8 mouse cellular contexts compared by ENCODE assay signal in the genomic region with DNA sequence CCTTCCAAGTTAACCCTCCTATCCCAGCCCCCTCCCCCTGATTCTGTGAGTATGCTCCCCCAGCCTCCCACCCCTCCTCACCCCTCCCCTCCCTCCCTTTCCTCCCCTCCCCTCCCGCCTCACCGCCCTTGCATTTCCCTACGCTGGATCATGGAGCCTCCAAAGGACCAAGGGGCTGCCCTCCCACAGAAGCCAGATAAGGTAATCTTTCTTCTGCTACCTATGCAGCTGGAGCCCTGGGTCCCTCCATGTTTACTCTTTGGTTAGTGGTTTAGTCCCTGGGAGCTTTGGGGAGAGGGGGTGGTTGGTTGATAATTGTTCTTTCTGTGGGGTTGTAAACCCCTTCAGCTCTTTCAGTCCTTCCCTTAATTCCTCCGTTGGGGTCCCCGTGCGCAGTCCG. TPM values are rescaled to one million over a fixed set of nuclear protein-coding genes. Genes with fewer than 3 reads are reported as not detected.
A peak's percentile ranks its signal among the peaks of the same experiment; 100 is the strongest.
DNase-seq lines count a peak whose midpoint lies in the region; ATAC-seq and TF ChIP-seq lines count a peak whose summit lies in the region.

A gene (plus strand): TSS at position 134 of the 400 bp plus-strand sequence.

- peak within 1 kb of the TSS; percentile 56 for H3K9ac ChIP-seq in hindbrain, embryonic 15.5 days
- H3K9ac ChIP-seq in liver, embryonic 14.5 days (replicated peaks), result peak within 1 kb of the TSS; percentile 66

- no peaks in the 10 kb centered on the region for H3K4me1 ChIP-seq in bone marrow, adult 2 months (ENCODE audit: control insufficient read depth, insufficient read depth, low read length)
- H3K4me1 ChIP-seq in hindbrain, embryonic 15.5 days (replicated peaks), result no peaks in the 10 kb centered on the region
- peaks cover 0 to 5% of the 10 kb centered on the region in 2 experiments; a peak in 2 of 4 replicates for H3K4me1 ChIP-seq in liver, embryonic 14.5 days (replicated peaks; ENCODE audit: control insufficient read depth in 2 of 2, insufficient read depth in 2 of 2, low read length in 1 of 2)

- DNase-seq in ovary, postnatal 14 days (ENCODE audit: low spot score), result peak; percentile 11
- DNase-seq in ovary, postnatal 10 days (ENCODE audit: low spot score), result no peak
- no peak for DNase-seq in gastrocnemius, adult 8-10 months (ENCODE audit: low spot score in 2 of 2)
- no peak for DNase-seq in liver, embryonic 14.5 days (ENCODE audit: low read depth in 3 of 3, low spot score in 3 of 3)
- peak; percentile 48 for DNase-seq in retina, postnatal 1 day
- no peak for DNase-seq in kidney, postnatal 14 days

- peak; percentile 57 for ATAC-seq in hindbrain, embryonic 15.5 days (ENCODE audit: low FRiP score, low read depth)
- peak; percentile 76 for ATAC-seq in liver, embryonic 14.5 days (ENCODE audit: insufficient read depth)

- WGBS in bone marrow, adult 2 months, result 26% methylated on average over 7 of the region's 7 CpGs
- WGBS in hindbrain, embryonic 15.5 days, result 27% methylated on average over 4 of the region's 7 CpGs
- WGBS in liver, embryonic 14.5 days (ENCODE audit: insufficient replicate concordance), result 16% methylated on average over 5 of the region's 7 CpGs

- H3K4me2 ChIP-seq in hindbrain, embryonic 15.5 days, result peak within 1 kb of the TSS; percentile 54
- H3K4me2 ChIP-seq in liver, embryonic 14.5 days (ENCODE audit: low read depth), result peak within 1 kb of the TSS; percentile 81

- H3K36me3 ChIP-seq in hindbrain, embryonic 15.5 days, result no peaks in the 10 kb centered on the region
- H3K36me3 ChIP-seq in liver, embryonic 14.5 days (replicated peaks; ENCODE audit: control insufficient read depth, insufficient read depth, low read depth), result no peaks in the 10 kb centered on the region

- TF ChIP-seq CTCF in bone marrow, adult 2 months (IDR thresholded peaks at IDR 0.05; ENCODE audit: control insufficient read depth, insufficient read depth, low read length), result no peak
- no peak for TF ChIP-seq CTCF in liver, embryonic 14.5 days (IDR thresholded peaks at IDR 0.05; ENCODE audit: low read depth)

- TF ChIP-seq POLR2A in bone marrow, adult 2 months (IDR thresholded peaks at IDR 0.05; ENCODE audit: borderline replicate concordance, control insufficient read depth, low read depth, low read length), result no peak

- no peaks in the 10 kb centered on the region for H3K9me3 ChIP-seq in hindbrain, embryonic 15.5 days
- H3K9me3 ChIP-seq in liver, embryonic 14.5 days (ENCODE audit: control insufficient read depth, low read length), result no peaks in the 10 kb centered on the region

- peak within 1 kb of the TSS; percentile 77 for H3K4me3 ChIP-seq in bone marrow, adult 2 months (replicated peaks; ENCODE audit: control insufficient read depth, low read depth, low read length)
- H3K4me3 ChIP-seq in hindbrain, embryonic 15.5 days, result peak within 1 kb of the TSS; percentile 41
- H3K4me3 ChIP-seq in liver, embryonic 14.5 days (ENCODE audit: insufficient read depth in 1 of 2, low read depth in 2 of 2, low read length in 2 of 2), result peak within 1 kb of the TSS; percentile 51 to 91

- no peak for TF ChIP-seq EP300 in liver, embryonic 14.5 days (IDR thresholded peaks at IDR 0.05; ENCODE audit: low read depth)

- no peaks in the 10 kb centered on the region for H3K27me3 ChIP-seq in hindbrain, embryonic 15.5 days
- no peaks in the 10 kb centered on the region for H3K27me3 ChIP-seq in liver, embryonic 14.5 days (ENCODE audit: control insufficient read depth, insufficient read depth, low read length)

- H3K27ac ChIP-seq in bone marrow, adult 2 months (ENCODE audit: control insufficient read depth, insufficient read depth, low read depth, low read length, poor library complexity), result peak within 1 kb of the TSS; percentile 63
- H3K27ac ChIP-seq in hindbrain, embryonic 15.5 days (replicated peaks), result peak within 1 kb of the TSS; percentile 91
- peak within 1 kb of the TSS; percentile 66 for H3K27ac ChIP-seq in liver, embryonic 14.5 days

RNA-seq across cellular contexts. Expression of the gene that starts here (rescaled TPM):
- 37.0 and 71.7 TPM in 2 replicates for polyA plus RNA-seq in bone marrow, adult 2 months (2011; ENCODE audit: insufficient read depth, insufficient read length, low replicate concordance, missing spikeins)
- 100 to 1,000 TPM; 102 to 107 (median 105) TPM for total RNA-seq in gastrocnemius, adult 8-10 months (2022)
- polyA plus RNA-seq in hindbrain, embryonic 15.5 days (2015; fragmentation: Nextera tagmentation; extraction: Ambion mirVana), result 348 and 366 TPM in 2 replicates
- 38.3 and 43.3 TPM in 2 replicates for polyA plus RNA-seq in liver, embryonic 14.5 days (2012; rRNA removed)
- polyA plus RNA-seq in liver, embryonic 14.5 days (2014; fragmentation: Nextera tagmentation; extraction: Ambion mirVana), result 33.3 and 35.1 TPM in 2 replicates

Comparison
In these comparisons a context has a peak if more than half of its experiments do, and no peak if none do; other contexts are left out.
1. DNase-seq: peak in ovary, postnatal 14 days (single experiment) and retina, postnatal 1 day (single experiment); none in ovary, postnatal 10 days (single experiment), gastrocnemius, adult 8-10 months (0 of 2), liver, embryonic 14.5 days (0 of 3) and kidney, postnatal 14 days (single experiment).
2. Peak in every context shown above with its lines, with median percentiles within 50 percentile points of each other: H3K27ac ChIP-seq and H3K4me3 ChIP-seq.